Mouse (Mus musculus) ovary, postnatal 14 days (tissue): ENCODE data around the gene Gtpbp4.
"Not testable (repeated sequence)": the region's sequence is repeated elsewhere in the genome, so short reads cannot be mapped to it uniquely, and the experiment has no call there.

Source experiments
- DNase-seq: peaks from one replicate; pipeline ENCODE4 v3.0.0; 2022; ENCODE audit warnings: low spot score

The Gtpbp4 gene

GRCm38 (mm10) chr13:8995990-8996786 lies at the start of gene Gtpbp4:
Gene Gtpbp4, minus strand, starts transcription at chr13:8996083.
- DNase-seq, result peak; percentile 91

- DNase-seq, result no peak
Observed at GRCm38 (mm10) chr13:9044731-9045130, 48.8 kb upstream of the Gtpbp4 start.

GRCm38 (mm10) chr13:9043289-9044049 lies 47.6 kb upstream of the Gtpbp4 start:
- DNase-seq, result no peak

GRCm38 (mm10) chr13:9040626-9041025 lies 44.7 kb upstream of the Gtpbp4 start:
- DNase-seq, result no peak

DNA sequence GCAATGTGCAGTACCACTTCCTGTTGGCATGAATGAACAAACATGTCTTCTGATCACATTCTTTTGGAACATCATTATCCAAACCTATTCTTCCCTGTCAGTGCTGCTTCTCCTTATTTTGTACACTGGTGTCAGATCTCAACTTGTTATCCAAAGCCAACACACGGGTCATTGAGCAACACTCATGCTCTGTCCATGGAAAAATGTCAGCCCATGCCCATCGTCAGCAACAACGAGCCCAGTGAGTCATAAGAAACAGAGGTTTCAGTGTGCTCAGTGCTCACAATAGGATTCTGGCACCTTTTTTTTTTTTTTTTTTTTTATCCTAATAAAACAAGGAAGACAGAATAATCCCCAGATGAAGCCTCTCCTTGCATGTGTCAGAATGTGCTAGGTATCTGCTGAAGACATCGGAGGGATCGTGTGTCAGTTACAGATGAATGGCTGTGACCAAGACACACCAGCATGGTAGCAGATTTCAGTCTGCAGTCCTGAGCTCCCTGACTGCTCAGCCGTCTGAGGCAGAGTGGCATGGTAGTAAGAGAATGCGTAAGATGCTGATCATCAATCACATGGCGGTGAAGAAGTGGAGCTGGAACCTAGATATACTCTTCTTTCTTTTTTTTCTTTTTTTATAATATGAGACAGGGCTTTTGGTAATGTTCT lies 36.2 kb upstream of the Gtpbp4 start:
- no peak for DNase-seq

- DNase-seq, result no peak
Observed at GRCm38 (mm10) chr13:9030364-9030763, 34.5 kb upstream of the Gtpbp4 start.

DNA sequence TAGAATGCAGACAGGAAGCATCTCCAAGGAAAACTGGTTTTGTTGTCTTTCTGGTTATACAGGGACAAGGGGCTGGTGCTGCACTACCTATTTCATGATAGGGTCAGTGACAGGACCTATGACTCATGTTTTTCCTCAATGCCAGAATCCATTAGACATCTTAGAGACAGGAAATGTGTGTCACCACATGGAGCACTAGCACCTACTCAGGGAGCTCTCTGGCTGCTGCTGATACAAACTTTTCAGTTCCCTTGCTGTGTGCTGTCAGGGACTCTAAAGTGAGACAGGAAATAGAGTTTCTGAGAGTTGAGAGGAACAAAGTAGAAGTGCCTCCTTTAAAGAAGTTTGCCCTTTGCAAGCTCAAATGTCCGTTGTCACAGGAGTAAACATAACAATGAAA lies 31.4 kb upstream of the Gtpbp4 start:
- DNase-seq, result no peak

GRCm38 (mm10) chr13:9022623-9023022 lies 26.7 kb upstream of the Gtpbp4 start:
- no peak for DNase-seq

GRCm38 (mm10) chr13:9021556-9021955 lies 25.7 kb upstream of the Gtpbp4 start:
- DNase-seq, result no peak

DNA sequence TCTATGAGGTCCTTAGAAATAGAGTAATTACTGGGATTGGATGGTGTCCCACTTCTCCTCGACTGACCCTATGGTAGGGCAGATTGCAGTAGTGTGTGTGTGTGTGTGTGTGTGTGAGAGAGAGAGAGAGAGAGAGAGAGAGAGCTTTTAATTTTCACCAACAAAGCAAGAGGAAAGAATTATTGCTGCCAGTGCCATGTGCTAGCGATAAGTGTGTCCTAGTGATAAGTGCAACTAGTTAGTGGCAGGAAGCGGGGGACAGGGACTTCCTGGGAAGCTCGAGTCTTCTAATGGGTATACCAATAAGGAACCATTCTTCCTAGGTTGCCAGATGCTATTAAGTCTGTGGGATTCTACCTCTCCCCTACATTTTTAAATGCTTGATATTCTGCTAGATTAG lies 23.8 kb upstream of the Gtpbp4 start:
- no peak for DNase-seq

DNA sequence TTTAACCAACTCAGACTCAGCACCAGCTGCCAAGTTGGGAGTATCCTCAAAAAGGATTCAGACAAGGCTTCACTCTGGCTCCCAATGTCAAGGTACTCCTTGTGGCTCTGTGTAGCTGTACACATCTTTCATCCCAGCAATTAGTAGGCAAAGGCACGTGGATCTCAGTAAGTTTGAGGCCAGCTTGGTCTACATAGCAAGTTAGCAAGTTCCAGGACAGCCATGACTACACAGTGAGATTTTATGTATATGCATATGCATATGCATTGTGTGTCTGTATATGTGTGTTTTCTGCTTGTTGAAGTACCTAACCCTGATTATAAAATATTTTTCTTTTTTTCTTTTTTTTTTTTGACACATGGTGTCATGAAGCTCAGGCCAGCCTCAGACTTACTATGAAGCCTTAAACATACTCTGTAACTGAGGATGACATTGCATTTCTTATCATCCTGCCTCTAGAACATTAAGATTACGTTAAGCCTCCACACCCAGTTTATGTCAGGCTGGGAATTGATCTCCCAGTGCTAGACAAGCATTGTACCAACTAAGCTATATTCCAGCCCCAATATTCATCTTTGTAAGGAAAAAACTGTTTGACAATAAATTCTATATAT lies 23.2 kb upstream of the Gtpbp4 start:
- no peak for DNase-seq

DNA sequence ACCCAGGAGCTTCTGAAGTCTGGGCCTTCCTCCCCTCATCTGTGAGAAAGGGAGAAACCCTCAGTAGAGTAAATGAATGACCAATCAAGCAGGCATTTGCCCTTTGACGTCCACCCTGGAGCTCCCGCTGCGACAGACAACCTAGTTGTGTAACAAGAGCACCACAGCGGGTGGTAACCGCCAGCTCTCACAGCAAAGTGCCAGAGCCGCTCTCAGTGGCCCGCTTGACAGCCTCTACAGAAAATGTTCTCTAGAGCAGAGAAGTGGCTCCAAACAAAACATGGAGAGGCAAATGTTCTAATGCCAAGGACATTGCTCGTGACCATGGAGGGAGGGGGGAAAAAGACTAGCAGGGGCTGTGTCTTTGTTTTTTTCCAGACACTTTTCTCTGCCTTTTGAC lies 21.3 kb upstream of the Gtpbp4 start:
- no peak for DNase-seq

DNA sequence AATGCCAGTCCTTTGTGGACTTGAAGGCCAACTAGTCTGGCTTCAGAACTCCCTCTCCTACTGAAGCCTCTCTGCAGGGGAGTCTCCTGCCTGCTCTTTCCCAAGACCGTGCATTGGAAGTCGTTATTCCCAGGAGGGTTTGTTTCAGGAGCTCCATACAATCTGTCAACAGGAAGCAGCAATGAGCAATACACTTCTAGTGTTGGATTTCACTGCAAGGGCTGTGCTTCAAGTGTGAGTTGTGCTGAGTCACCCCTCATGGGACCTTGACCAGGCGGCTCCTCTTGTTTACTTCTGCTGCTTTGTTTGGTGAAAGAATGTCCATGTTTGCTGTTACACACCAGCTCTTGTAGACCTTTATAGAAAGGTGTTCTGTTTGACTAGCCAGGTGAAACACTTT lies 18.5 kb upstream of the Gtpbp4 start:
- DNase-seq, result no peak

DNA sequence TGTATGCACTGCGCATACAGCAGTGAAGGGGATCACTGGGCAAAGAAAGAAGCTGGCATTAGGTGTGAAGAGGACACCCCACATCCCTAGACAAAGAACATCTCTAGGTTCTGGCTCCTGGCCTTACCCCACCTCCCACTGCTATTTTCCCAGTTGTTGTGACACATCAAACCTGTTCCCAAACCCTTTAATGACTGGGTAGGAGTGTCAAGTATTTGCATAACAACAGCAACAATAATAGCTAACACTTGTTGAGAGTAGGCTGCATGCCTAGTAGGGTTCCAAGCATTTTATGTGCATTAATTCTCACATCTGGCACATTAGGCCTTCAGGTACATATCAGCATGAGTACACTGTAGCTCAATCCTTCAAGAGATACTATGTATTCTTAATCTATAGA lies 17.6 kb upstream of the Gtpbp4 start:
- no peak for DNase-seq

- DNase-seq, result peak; percentile 29
Observed at GRCm38 (mm10) chr13:9011596-9012350, 15.9 kb upstream of the Gtpbp4 start.

DNA sequence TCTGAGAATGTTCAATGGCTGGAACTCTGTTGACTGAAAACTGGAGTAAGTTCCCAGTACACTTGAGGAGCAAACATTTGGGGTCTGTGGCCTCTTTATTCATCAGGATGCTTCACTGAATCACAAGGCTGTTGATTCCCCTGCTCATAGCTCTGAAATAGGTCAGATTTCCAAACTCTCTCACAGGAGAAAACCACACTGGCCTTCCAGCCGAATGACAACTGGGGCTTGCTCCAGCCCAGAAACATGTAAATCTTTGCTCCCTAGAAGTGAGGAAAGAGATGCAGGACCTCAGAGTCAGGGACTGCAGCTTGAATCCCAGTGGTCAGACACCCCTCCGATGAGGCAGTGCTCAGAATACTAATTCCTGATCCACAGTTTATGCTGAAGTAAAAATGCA lies 7.4 kb upstream of the Gtpbp4 start:
- no peak for DNase-seq

DNA sequence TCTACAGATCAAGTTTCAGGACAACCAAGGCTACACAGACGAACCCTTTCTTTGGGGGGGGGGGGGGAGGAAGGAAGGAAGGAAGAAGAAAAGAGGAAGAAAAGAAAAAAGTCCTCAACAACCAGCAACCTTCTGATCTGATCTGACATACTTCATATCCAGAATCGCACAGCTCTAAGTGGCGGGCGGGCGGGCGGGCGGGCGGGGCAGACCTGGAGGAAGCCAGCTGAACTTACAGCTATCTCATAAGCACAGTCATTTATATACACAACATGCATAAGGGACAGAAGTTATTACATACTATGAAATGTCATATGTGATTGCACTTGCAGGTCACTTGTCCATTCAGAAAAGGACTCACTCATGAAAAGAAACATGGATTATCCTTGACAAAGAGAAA lies 3.6 kb upstream of the Gtpbp4 start:
- no peak for DNase-seq

DNA sequence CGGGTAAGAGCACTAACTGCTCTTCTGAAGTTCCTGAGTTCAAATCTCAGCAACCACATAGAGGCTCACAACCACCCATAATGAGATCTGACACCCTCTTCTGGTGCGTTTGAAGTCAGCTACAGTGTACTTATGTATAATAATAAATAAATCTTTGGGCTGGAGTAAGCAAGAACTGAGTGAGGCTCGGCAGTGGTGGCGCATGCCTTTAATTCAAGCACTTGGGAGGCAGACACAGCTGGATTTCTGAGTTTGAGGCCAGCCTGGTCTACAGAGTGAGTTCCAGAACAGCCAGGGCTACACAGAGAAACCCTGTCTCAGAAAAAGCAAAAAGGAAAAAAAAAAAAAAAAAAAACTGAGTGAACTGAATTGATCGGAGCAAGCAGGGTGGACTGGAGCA lies 1.3 kb upstream of the Gtpbp4 start:
- DNase-seq, result not testable (repeated sequence)

- DNase-seq, result no peak
Observed at GRCm38 (mm10) chr13:8995159-8995989, 509 bp downstream of the Gtpbp4 start.

GRCm38 (mm10) chr13:8992231-8992630 lies 3.7 kb downstream of the Gtpbp4 start:
- no peak for DNase-seq

- DNase-seq, result no peak
Observed at GRCm38 (mm10) chr13:8972972-8973371, 22.9 kb downstream of the Gtpbp4 start.
